Mouse (Mus musculus) myocyte (in vitro differentiated cells): ENCODE measurements around the gene Ppp1cc.

ENCODE experiments used
- MAX ChIP-seq: IDR thresholded peaks from one replicate; pipeline ENCODE4 v1.6.1; 2011; ENCODE audit warnings: low read depth, mild to moderate bottlenecking, control low read depth
- POLR2AphosphoS2 ChIP-seq: IDR thresholded peaks from one replicate; pipeline ENCODE4 v1.6.1; 2011; ENCODE audit warnings: low read depth, control low read depth; ENCODE audit not compliant: insufficient read length
- TCF3 ChIP-seq: IDR thresholded peaks from one replicate; pipeline ENCODE4 v1.6.1; 2011; ENCODE audit warnings: low read depth, control low read depth; ENCODE audit not compliant: insufficient read length

DNA sequence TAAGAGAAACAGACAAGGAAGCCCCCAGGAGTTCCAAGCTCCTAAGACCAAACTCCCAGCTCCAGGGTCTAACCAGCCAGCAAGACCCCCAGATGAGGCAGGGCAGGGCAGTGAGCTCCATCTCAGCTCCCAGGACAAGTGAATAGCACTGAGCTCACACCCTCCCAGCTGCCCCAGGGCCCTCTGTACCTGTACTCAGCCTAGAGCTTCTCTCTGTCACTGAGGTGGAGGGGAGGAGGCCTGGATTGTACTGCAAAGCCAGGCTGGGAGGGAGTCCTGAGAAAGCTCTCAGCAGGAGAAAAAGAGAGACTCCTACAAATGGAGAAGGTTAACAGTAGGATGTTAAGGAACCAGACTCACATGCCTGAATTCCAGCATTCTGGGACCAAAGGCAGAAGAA lies 11.5 kb upstream of the Ppp1cc start:
- TF ChIP-seq TCF3 (no peak), MAX (no peak), POLR2AphosphoS2 (no peak)
